ENCODE assay signal across 8 mouse cellular contexts in genomic region chr2:44926167-44926682, GRCm38 (mm10). TPM values are rescaled to one million over a fixed set of nuclear protein-coding genes. Genes with fewer than 3 reads are reported as not detected.
DNase-seq lines count a peak whose midpoint lies in the region; ATAC-seq and TF ChIP-seq lines count a peak whose summit lies in the region.

No protein-coding gene starts in this region.

- no peak for TF ChIP-seq EP300 in lung, postnatal 0 days (IDR thresholded peaks at IDR 0.05)

- H3K27me3 ChIP-seq in lung, postnatal 0 days (replicated peaks; ENCODE audit: insufficient read depth, low read length) = no peaks in the 10 kb centered on the region
- H3K27me3 ChIP-seq in embryonic facial prominence, embryonic 11.5 days (ENCODE audit: control insufficient read depth, insufficient read depth, low read length) = no peaks in the 10 kb centered on the region
- no peaks in the 10 kb centered on the region for H3K27me3 ChIP-seq in intestine, embryonic 14.5 days (replicated peaks; ENCODE audit: control insufficient read depth, insufficient read depth, low read length)
- no peaks in the 10 kb centered on the region for H3K27me3 ChIP-seq in midbrain, embryonic 16.5 days (ENCODE audit: control insufficient read depth, insufficient read depth, low read depth, low read length)

- peak overlapping the region; percentile 77 for H3K9ac ChIP-seq in lung, postnatal 0 days (replicated peaks; ENCODE audit: low read depth)
- H3K9ac ChIP-seq in embryonic facial prominence, embryonic 11.5 days (replicated peaks; ENCODE audit: low read length) = peak overlapping the region; percentile 91
- H3K9ac ChIP-seq in intestine, embryonic 14.5 days (ENCODE audit: low read length) = peak overlapping the region; percentile 77
- peak overlapping the region; percentile 89 for H3K9ac ChIP-seq in midbrain, embryonic 16.5 days (ENCODE audit: low read depth, low read length)

- no peak for ATAC-seq in lung, postnatal 0 days
- ATAC-seq in embryonic facial prominence, embryonic 11.5 days (replicated peaks; ENCODE audit: insufficient number of reproducible peaks, low FRiP score, low TSS enrichment, low read depth) = no peak
- no peak for ATAC-seq in intestine, embryonic 14.5 days (replicated peaks; ENCODE audit: low FRiP score, low TSS enrichment, low read depth)
- peak; percentile 0; the same call in 1 of the 2 replicates for ATAC-seq in midbrain, embryonic 16.5 days

- H3K9me3 ChIP-seq in lung, postnatal 0 days (ENCODE audit: low read length) = no peaks in the 10 kb centered on the region
- H3K9me3 ChIP-seq in embryonic facial prominence, embryonic 11.5 days (replicated peaks; ENCODE audit: control insufficient read depth, low read length) = no peaks in the 10 kb centered on the region
- no peaks in the 10 kb centered on the region for H3K9me3 ChIP-seq in intestine, embryonic 14.5 days (ENCODE audit: control insufficient read depth, low read length)
- H3K9me3 ChIP-seq in midbrain, embryonic 16.5 days (replicated peaks; ENCODE audit: control insufficient read depth, low read length, poor library complexity, severe bottlenecking) = no peaks in the 10 kb centered on the region

- H3K36me3 ChIP-seq in lung, postnatal 0 days (ENCODE audit: insufficient read depth, low read length) = no peaks in the 10 kb centered on the region
- H3K36me3 ChIP-seq in embryonic facial prominence, embryonic 11.5 days (replicated peaks; ENCODE audit: control insufficient read depth, insufficient read depth, low read depth, low read length) = no peaks in the 10 kb centered on the region
- H3K36me3 ChIP-seq in intestine, embryonic 14.5 days (ENCODE audit: control insufficient read depth, insufficient read depth, low read length) = no peaks in the 10 kb centered on the region
- H3K36me3 ChIP-seq in midbrain, embryonic 16.5 days (ENCODE audit: control insufficient read depth, insufficient read depth, low read length) = no peaks in the 10 kb centered on the region

- peak overlapping the region; percentile 91 for H3K4me2 ChIP-seq in lung, postnatal 0 days (replicated peaks; ENCODE audit: low read depth, low read length)
- peak overlapping the region; percentile 69 for H3K4me2 ChIP-seq in embryonic facial prominence, embryonic 11.5 days (ENCODE audit: low read depth, low read length)
- peak overlapping the region; percentile 75 for H3K4me2 ChIP-seq in intestine, embryonic 14.5 days (ENCODE audit: low read length)
- peak overlapping the region; percentile 87 for H3K4me2 ChIP-seq in midbrain, embryonic 16.5 days (ENCODE audit: low read length)

- TF ChIP-seq CTCF in lung, postnatal 0 days (IDR thresholded peaks at IDR 0.05) = no peak

- H3K27ac ChIP-seq in lung, postnatal 0 days (ENCODE audit: low read length) = peak overlapping the region; percentile 91
- peak overlapping the region; percentile 90 for H3K27ac ChIP-seq in embryonic facial prominence, embryonic 11.5 days (replicated peaks; ENCODE audit: low read depth, low read length)
- H3K27ac ChIP-seq in intestine, embryonic 14.5 days (ENCODE audit: low read depth) = peak overlapping the region; percentile 96
- peak overlapping the region; percentile 88 for H3K27ac ChIP-seq in midbrain, embryonic 16.5 days (ENCODE audit: low read length)

- peaks cover 4% of the 10 kb centered on the region; the same call in 1 of the 2 replicates for H3K4me1 ChIP-seq in lung, postnatal 0 days (ENCODE audit: insufficient read depth, low read depth, low read length)
- H3K4me1 ChIP-seq in embryonic facial prominence, embryonic 11.5 days (ENCODE audit: control insufficient read depth, insufficient read depth, low read length) = no peaks in the 10 kb centered on the region
- peaks cover 6% of the 10 kb centered on the region for H3K4me1 ChIP-seq in intestine, embryonic 14.5 days (replicated peaks; ENCODE audit: control insufficient read depth, insufficient read depth, low read length)
- H3K4me1 ChIP-seq in midbrain, embryonic 16.5 days (ENCODE audit: control insufficient read depth, insufficient read depth, low read length) = peaks cover 4% of the 10 kb centered on the region; the same call in 1 of the 2 replicates

- WGBS in lung, postnatal 0 days = 1% methylated on average over 17 of the region's 17 CpGs
- 1% methylated on average over 17 of the region's 17 CpGs for WGBS in embryonic facial prominence, embryonic 11.5 days
- WGBS in intestine, embryonic 14.5 days = 1% methylated on average over 17 of the region's 17 CpGs
- under 1% methylated on average over 17 of the region's 17 CpGs for WGBS in midbrain, embryonic 16.5 days

- no peak for DNase-seq in lung, postnatal 0 days (ENCODE audit: low spot score)
- no peak for DNase-seq in lung, postnatal 4 days
- no peak for DNase-seq in embryonic facial prominence, embryonic 11.5 days (ENCODE audit: low spot score)
- no peak for DNase-seq in intestine, embryonic 14.5 days (ENCODE audit: low spot score)
- DNase-seq in right cerebral cortex, postnatal 4 days = no peak
- DNase-seq in left cerebral cortex, postnatal 4 days = no peak
- DNase-seq in cerebellum, postnatal 4 days (ENCODE audit: low spot score in 2 of 2) = no peak

- intact Hi-C loops in left cerebral cortex, postnatal 4 days (cut with DNase I) = loop anchor here (5.0 to 10.0 kb wide), 2 partner anchors 181 to 451 kb away; no protein-coding TSS in a partner anchor

- peak overlapping the region; percentile 76 for H3K4me3 ChIP-seq in lung, postnatal 0 days (ENCODE audit: low read depth, low read length)
- peak overlapping the region; percentile 70 for H3K4me3 ChIP-seq in embryonic facial prominence, embryonic 11.5 days (ENCODE audit: low read depth, low read length)
- H3K4me3 ChIP-seq in intestine, embryonic 14.5 days (ENCODE audit: low read depth, low read length) = peak overlapping the region; percentile 73
- peak overlapping the region; percentile 57 for H3K4me3 ChIP-seq in midbrain, embryonic 16.5 days (ENCODE audit: low read depth, low read length)

RNA-seq across cellular contexts. Expression of gene Gtdc1, which starts 1.2 kb away (rescaled TPM):
- 7.6 and 10.0 TPM in 2 replicates for polyA plus RNA-seq in lung, postnatal 0 days (2015; fragmentation: Nextera tagmentation; extraction: Ambion mirVana)
- polyA plus RNA-seq in embryonic facial prominence, embryonic 11.5 days (2014; fragmentation: Nextera tagmentation; extraction: Ambion mirVana) = 15.2 and 17.0 TPM in 2 replicates
- 11.4 and 12.3 TPM in 2 replicates for polyA plus RNA-seq in intestine, embryonic 14.5 days (2014; fragmentation: Nextera tagmentation; extraction: Ambion mirVana)
- 16.6 and 17.4 TPM in 2 replicates for polyA plus RNA-seq in midbrain, embryonic 16.5 days (2015; fragmentation: Nextera tagmentation; extraction: Ambion mirVana)
- total RNA-seq in left cerebral cortex, postnatal 4 days (2021) = 100 to 1,000 TPM; 103 to 108 TPM
